Comparison of ENCODE assay signal across 20 mouse cellular contexts in genomic region chr2:118693370-118693966, GRCm38 (mm10). TPM values are rescaled to one million over a fixed set of nuclear protein-coding genes. Genes with fewer than 3 reads are reported as not detected.
DNase-seq lines count a peak whose midpoint lies in the region; ATAC-seq lines count a peak whose summit lies in the region.
"Had no signal": no experiment of that assay in that cellular context is flagged by ENCODE, and none has a peak within 500 bp of the region (broad histone marks: within the 10 kb centered on the region; RNA-seq: fewer than 3 reads in every experiment).

No protein-coding gene starts in this region.

- ATAC-seq in kidney, embryonic 14.5 days (ENCODE audit: low FRiP score, low TSS enrichment), result no peak
- ATAC-seq: forebrain, embryonic 15.5 days had no signal

- H3K4me2 ChIP-seq in kidney, embryonic 14.5 days (replicated peaks; ENCODE audit: low read depth, low read length), result no peak overlapping the region
- H3K4me2 ChIP-seq: forebrain, embryonic 15.5 days; heart, embryonic 13.5 days had no signal

- no peaks in the 10 kb centered on the region; the same call in 1 of the 2 replicates for H3K4me1 ChIP-seq in kidney, embryonic 14.5 days (ENCODE audit: control insufficient read depth, insufficient read depth, low read length)
- H3K4me1 ChIP-seq: midbrain, embryonic 10.5 days had no signal

- no peaks in the 10 kb centered on the region for H3K9me3 ChIP-seq in kidney, embryonic 14.5 days (ENCODE audit: control insufficient read depth, low read length)
- H3K9me3 ChIP-seq: forebrain, embryonic 15.5 days; heart, embryonic 13.5 days; midbrain, embryonic 10.5 days had no signal

- H3K9ac ChIP-seq in kidney, embryonic 14.5 days (ENCODE audit: low read depth, low read length), result no peak overlapping the region
- H3K9ac ChIP-seq: forebrain, embryonic 15.5 days; heart, embryonic 13.5 days had no signal

- H3K27ac ChIP-seq in kidney, embryonic 14.5 days (ENCODE audit: low read depth, low read length), result no peak overlapping the region
- H3K27ac ChIP-seq: forebrain, embryonic 15.5 days; heart, embryonic 13.5 days; midbrain, embryonic 10.5 days had no signal

- DNase-seq in cerebellum, postnatal 14 days, result peak; percentile 78 to 86
- no peak for DNase-seq in cerebellum, postnatal 4 days (ENCODE audit: low spot score in 2 of 2)
- peak; percentile 87 for DNase-seq in kidney, adult 11 months
- peak; percentile 58 for DNase-seq in testis, postnatal 14 days (ENCODE audit: low spot score)
- DNase-seq in testis, postnatal 10 days (ENCODE audit: low spot score), result no peak
- peak; percentile 48 to 63 for DNase-seq in kidney, postnatal 4 days
- no peak for DNase-seq in layer of hippocampus, postnatal 10 days (ENCODE audit: low spot score in 2 of 2)
- DNase-seq: adrenal gland, postnatal 25 days; cerebellum, adult 9-11 months; heart, postnatal 36 days; layer of hippocampus, adult 9-11 months; lung, postnatal 4 days; thymus, adult 18-20 months had no signal

- 80% methylated on average over 19 of the region's 19 CpGs for WGBS in kidney, embryonic 14.5 days

- H3K27me3 ChIP-seq in kidney, embryonic 14.5 days (ENCODE audit: control insufficient read depth, insufficient read depth, low read length), result peaks cover 15% of the 10 kb centered on the region
- H3K27me3 ChIP-seq: CH12.LX had no signal

- no peaks in the 10 kb centered on the region for H3K36me3 ChIP-seq in kidney, embryonic 14.5 days (ENCODE audit: control insufficient read depth, insufficient read depth, low read length)
- H3K36me3 ChIP-seq: forebrain, embryonic 15.5 days; heart, embryonic 13.5 days; midbrain, embryonic 10.5 days had no signal

- H3K4me3 ChIP-seq in kidney, embryonic 14.5 days (ENCODE audit: low read length), result no peak overlapping the region
- H3K4me3 ChIP-seq: forebrain, embryonic 15.5 days; heart, embryonic 13.5 days; midbrain, embryonic 10.5 days had no signal

RNA-seq across cellular contexts. Expression of gene Ankrd63, which starts 10.3 kb away (rescaled TPM):
- polyA plus RNA-seq in kidney, embryonic 14.5 days (2014; fragmentation: Nextera tagmentation; extraction: Ambion mirVana), result 0.24 and 0.65 TPM in 2 replicates
- total RNA-seq in layer of hippocampus, postnatal 10 days (2021), result 1 to 10 TPM; 3.0 to 3.8 TPM
- total RNA-seq: CH12.LX; liver, adult 2 months had no signal
- polyA plus RNA-seq: embryonic facial prominence, embryonic 11.5 days; liver, adult 2 months; midbrain, embryonic 10.5 days had no signal

RNA-seq across cellular contexts. Expression of gene Pak6, which starts 30.4 kb away (rescaled TPM):
- polyA plus RNA-seq in kidney, embryonic 14.5 days (2014; fragmentation: Nextera tagmentation; extraction: Ambion mirVana), result 0.54 and 0.90 TPM in 2 replicates
- 100 to 1,000 TPM; 109 to 120 TPM for total RNA-seq in layer of hippocampus, postnatal 10 days (2021)
- total RNA-seq: liver, adult 2 months had no signal

RNA-seq across cellular contexts. Expression of gene Plcb2, which starts 34.8 kb away (rescaled TPM):
- 1.7 and 1.9 TPM in 2 replicates for polyA plus RNA-seq in kidney, embryonic 14.5 days (2014; fragmentation: Nextera tagmentation; extraction: Ambion mirVana)
- 1 to 10 TPM; 2.1 to 2.9 TPM for total RNA-seq in layer of hippocampus, postnatal 10 days (2021)

RNA-seq across cellular contexts. Expression of gene Inafm2, which starts 52.1 kb away (rescaled TPM):
- 18.3 and 22.0 TPM in 2 replicates for polyA plus RNA-seq in kidney, embryonic 14.5 days (2014; fragmentation: Nextera tagmentation; extraction: Ambion mirVana)
- total RNA-seq in layer of hippocampus, postnatal 10 days (2021), result 10 to 100 TPM; 31.7 to 33.4 TPM

Comparison
In these comparisons a context has a peak if more than half of its experiments do, and no peak if none do; other contexts are left out.
1. DNase-seq: peak in cerebellum, postnatal 14 days (2 of 2), kidney, adult 11 months (single experiment), testis, postnatal 14 days (single experiment) and kidney, postnatal 4 days (2 of 2); none in cerebellum, postnatal 4 days (0 of 2), testis, postnatal 10 days (single experiment) and layer of hippocampus, postnatal 10 days (0 of 2).